Mouse (Mus musculus) embryonic facial prominence, embryonic 15.5 days (tissue): ENCODE results near the gene B4galt3. TPM values are rescaled to one million over a fixed set of nuclear protein-coding genes. Genes with fewer than 3 reads are reported as not detected.
A peak's percentile ranks its signal among the peaks of the same experiment; 100 is the strongest.

Source experiments
- ATAC-seq: fragments of 200-750 bp; cut with Nextera tagmentation; 2 replicates; pipeline ENCODE4 v1.8.0; 2017; ENCODE audit warnings: low read depth, moderate TSS enrichment; ENCODE audit not compliant: insufficient number of reproducible peaks, low FRiP score, low TSS enrichment
- H3K27ac ChIP-seq: fragments of 300-500 bp; sonication (generic); replicated peaks from 2 replicates; pipeline ENCODE4 v1.5.1; 2015; ENCODE audit warnings: mild to moderate bottlenecking, inconsistent platforms
- H3K27me3 ChIP-seq: fragments of 300-500 bp; sonication (generic); 2 replicates; pipeline ENCODE4 v1.6.1; 2015; ENCODE audit warnings: inconsistent platforms
- H3K36me3 ChIP-seq: fragments of 300-500 bp; sonication (generic); 2 replicates; pipeline ENCODE4 v1.6.1; 2015; ENCODE audit warnings: mild to moderate bottlenecking, inconsistent platforms
- H3K4me1 ChIP-seq: fragments of 300-500 bp; sonication (generic); 2 replicates; pipeline ENCODE4 v1.6.1; 2015; ENCODE audit warnings: inconsistent platforms
- H3K4me2 ChIP-seq: fragments of 300-500 bp; sonication (generic); replicated peaks from 2 replicates; pipeline ENCODE4 v1.6.1; 2015; ENCODE audit warnings: mild to moderate bottlenecking, inconsistent platforms
- H3K4me3 ChIP-seq: fragments of 300-500 bp; sonication (generic); replicated peaks from 2 replicates; pipeline ENCODE4 v1.5.1; 2015; ENCODE audit warnings: mild to moderate bottlenecking, inconsistent platforms
- H3K9ac ChIP-seq: fragments of 300-500 bp; sonication (generic); 2 replicates; pipeline ENCODE4 v1.6.1; 2015; ENCODE audit warnings: inconsistent platforms
- H3K9me3 ChIP-seq: fragments of 300-500 bp; sonication (generic); replicated peaks from 2 replicates; pipeline ENCODE4 v1.6.1; 2016; ENCODE audit warnings: inconsistent platforms
- WGBS: fragments of 180-500 bp; shearing (Covaris S2); methylation state at CpG from one replicate; pipeline ENCODE4 v1.1.7; 2015; 5-methylcytosine and 5-hydroxymethylcytosine counted together
- polyA plus RNA-seq: library from polyadenylated mRNA; unstranded; fragments of >200 nt; fragmentation: Nextera tagmentation; extraction: Ambion mirVana; gene quantifications from 2 replicates; pipeline ENCODE4 v1.2.1, GENCODE M21; 2015

The B4galt3 gene
- polyA plus RNA-seq, result 75.5 and 86.7 TPM in 2 replicates

GRCm38 (mm10) chr1:171269848-171270572 lies at the start of gene B4galt3:
Gene B4galt3 (plus strand): TSS chr1:171270328.
- peak within 1 kb of the TSS; percentile 83 for H3K4me3 ChIP-seq
- H3K4me2 ChIP-seq, result peak within 1 kb of the TSS; percentile 94
- peak; percentile 91 for ATAC-seq
- H3K27ac ChIP-seq, result peak within 1 kb of the TSS; percentile 79
- no peaks in the 10 kb centered on the region for H3K9me3 ChIP-seq
- peaks cover 22% of the 10 kb centered on the region for H3K4me1 ChIP-seq
- 2% methylated on average over 36 of the region's 36 CpGs for WGBS
- H3K9ac ChIP-seq, result peak within 1 kb of the TSS; percentile 65
- peaks cover 25% of the 10 kb centered on the region for H3K36me3 ChIP-seq
- H3K27me3 ChIP-seq, result no peaks in the 10 kb centered on the region

DNA sequence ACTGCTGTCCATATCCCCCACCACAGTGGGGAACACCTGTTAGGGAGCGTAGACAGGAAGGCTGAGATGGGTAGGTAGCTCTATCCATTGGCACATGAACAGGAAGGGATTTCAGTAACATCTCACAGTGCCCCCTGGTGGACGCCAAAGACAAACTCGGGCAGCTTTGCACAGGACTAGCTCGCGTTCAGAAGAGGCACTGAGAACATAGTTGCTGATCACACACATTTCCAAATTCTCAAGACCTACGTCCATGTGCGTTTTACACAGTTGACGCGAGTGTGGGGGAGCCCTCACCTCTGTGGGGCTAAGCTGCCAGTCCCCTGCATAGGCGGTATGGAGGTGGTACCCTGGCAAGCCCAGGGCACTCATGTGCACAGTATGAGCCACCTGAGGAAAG lies 49.3 kb upstream of the B4galt3 start:
- Histone ChIP-seq H3K27ac (no peak overlapping the region), H3K27me3 (no peaks in the 10 kb centered on the region), H3K4me1 (peaks cover 12% of the 10 kb centered on the region), H3K36me3 (peaks cover 14% of the 10 kb centered on the region; the same call in 1 of the 2 replicates), H3K4me3 (peak overlapping the region; percentile 72; the same call in 1 of the 2 replicates), H3K4me2 (peak overlapping the region; percentile 86), H3K9ac (no peak overlapping the region), H3K9me3 (no peaks in the 10 kb centered on the region)
- ATAC-seq, result no peak
- WGBS, result 4% methylated on average over 10 of the region's 10 CpGs

- WGBS, result 6% methylated on average over 22 of the region's 22 CpGs
- no peak for ATAC-seq
- H3K9me3 ChIP-seq, result no peaks in the 10 kb centered on the region
- no peak overlapping the region for H3K27ac ChIP-seq
- no peaks in the 10 kb centered on the region for H3K27me3 ChIP-seq
- H3K9ac ChIP-seq, result peak overlapping the region; percentile 31
- H3K4me1 ChIP-seq, result peaks cover 12% of the 10 kb centered on the region
- peak overlapping the region; percentile 72 for H3K4me3 ChIP-seq
- H3K36me3 ChIP-seq, result peaks cover 14% of the 10 kb centered on the region; the same call in 1 of the 2 replicates
- H3K4me2 ChIP-seq, result peak overlapping the region; percentile 86
These were observed 48.6 kb upstream of the B4galt3 start for GRCm38 (mm10) chr1:171221281-171222193.

GRCm38 (mm10) chr1:171222238-171223155 lies 47.6 kb upstream of the B4galt3 start, which contains the start of gene Tomm40l:
Gene Tomm40l (minus strand): TSS chr1:171222514.
- Histone ChIP-seq H3K4me3 (peak within 1 kb of the TSS; percentile 72), H3K9ac (peak within 1 kb of the TSS; percentile 31), H3K36me3 (peaks cover 14% of the 10 kb centered on the region; the same call in 1 of the 2 replicates), H3K4me1 (peaks cover 12% of the 10 kb centered on the region), H3K4me2 (peak within 1 kb of the TSS; percentile 86), H3K27ac (peak within 1 kb of the TSS; percentile 94), H3K27me3 (no peaks in the 10 kb centered on the region), H3K9me3 (no peaks in the 10 kb centered on the region)
- peak; percentile 97 for ATAC-seq
- under 1% methylated on average over 28 of the region's 28 CpGs for WGBS

- Histone ChIP-seq H3K4me3 (peak overlapping the region; percentile 72), H3K4me1 (peaks cover 12% of the 10 kb centered on the region), H3K36me3 (peaks cover 11% of the 10 kb centered on the region; the same call in 1 of the 2 replicates), H3K9me3 (no peaks in the 10 kb centered on the region), H3K27ac (peak overlapping the region; percentile 94), H3K9ac (no peak overlapping the region), H3K27me3 (no peaks in the 10 kb centered on the region), H3K4me2 (peak overlapping the region; percentile 86)
- 82% methylated on average over 6 of the region's 6 CpGs for WGBS
- ATAC-seq, result no peak
These were observed 47.0 kb upstream of the B4galt3 start for GRCm38 (mm10) chr1:171223168-171223567.

GRCm38 (mm10) chr1:171223796-171224195 lies 46.3 kb upstream of the B4galt3 start:
- H3K9me3 ChIP-seq, result no peaks in the 10 kb centered on the region
- no peak overlapping the region for H3K27ac ChIP-seq
- H3K4me1 ChIP-seq, result peaks cover 12% of the 10 kb centered on the region
- no peak overlapping the region for H3K4me3 ChIP-seq
- H3K36me3 ChIP-seq, result peaks cover 10% of the 10 kb centered on the region; the same call in 1 of the 2 replicates
- H3K27me3 ChIP-seq, result no peaks in the 10 kb centered on the region
- no peak overlapping the region for H3K4me2 ChIP-seq
- 79% methylated on average over 2 of the region's 2 CpGs for WGBS
- ATAC-seq, result no peak
- no peak overlapping the region for H3K9ac ChIP-seq

GRCm38 (mm10) chr1:171224857-171225256 lies 45.3 kb upstream of the B4galt3 start, which contains the start of gene Apoa2:
Gene Apoa2 (plus strand): TSS chr1:171225054.
- H3K27me3 ChIP-seq, result no peaks in the 10 kb centered on the region
- H3K9ac ChIP-seq, result no peak within 1 kb of the TSS

GRCm38 (mm10) chr1:171226780-171227179 lies 43.3 kb upstream of the B4galt3 start:
- Histone ChIP-seq H3K36me3 (no peaks in the 10 kb centered on the region), H3K9ac (no peak overlapping the region), H3K4me2 (no peak overlapping the region), H3K4me1 (peaks cover 13% of the 10 kb centered on the region), H3K27ac (no peak overlapping the region), H3K27me3 (no peaks in the 10 kb centered on the region), H3K9me3 (no peaks in the 10 kb centered on the region), H3K4me3 (no peak overlapping the region)
- no peak for ATAC-seq
- 57% methylated on average over 4 of the region's 4 CpGs for WGBS

More at GRCm38 (mm10) chr1:171224857-171225256, 45.3 kb upstream of the B4galt3 start, which contains the start of gene Apoa2:
- WGBS, result 76% methylated on average over 5 of the region's 5 CpGs
- peaks cover under 1% of the 10 kb centered on the region; the same call in 1 of the 2 replicates for H3K36me3 ChIP-seq
- no peak for ATAC-seq
- no peak within 1 kb of the TSS for H3K27ac ChIP-seq
- peaks cover 13% of the 10 kb centered on the region for H3K4me1 ChIP-seq
- H3K4me3 ChIP-seq, result no peak within 1 kb of the TSS
- H3K9me3 ChIP-seq, result no peaks in the 10 kb centered on the region
- no peak within 1 kb of the TSS for H3K4me2 ChIP-seq

DNA sequence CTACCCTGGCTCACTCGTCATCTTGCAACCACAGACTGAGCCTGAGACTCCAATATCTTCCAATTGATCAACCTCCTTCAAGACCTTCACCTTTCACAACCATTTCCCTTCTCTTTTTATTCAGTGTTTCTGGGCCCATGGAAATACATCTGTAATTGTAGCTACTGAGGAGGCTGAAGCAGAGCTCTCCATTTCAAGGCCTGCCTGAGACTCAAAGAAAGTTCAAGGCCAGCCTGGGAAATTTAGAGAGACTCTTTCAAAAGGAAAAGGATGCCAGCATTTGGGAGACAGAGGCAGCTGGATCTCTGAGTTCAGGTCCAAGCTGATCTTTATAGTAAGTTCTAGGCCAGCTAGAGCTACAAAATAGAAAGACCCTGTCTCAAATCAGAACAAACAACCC lies 42.2 kb upstream of the B4galt3 start:
- no peaks in the 10 kb centered on the region for H3K27me3 ChIP-seq
- H3K4me3 ChIP-seq, result no peak overlapping the region
- no peaks in the 10 kb centered on the region for H3K9me3 ChIP-seq
- WGBS, result 100% methylated on average over 1 of the region's 1 CpGs
- H3K27ac ChIP-seq, result no peak overlapping the region
- H3K9ac ChIP-seq, result no peak overlapping the region
- ATAC-seq, result no peak
- no peaks in the 10 kb centered on the region for H3K36me3 ChIP-seq
- no peak overlapping the region for H3K4me2 ChIP-seq
- H3K4me1 ChIP-seq, result peaks cover 10% of the 10 kb centered on the region; the same call in 1 of the 2 replicates

- Histone ChIP-seq H3K9me3 (no peaks in the 10 kb centered on the region), H3K4me3 (no peak overlapping the region), H3K27me3 (no peaks in the 10 kb centered on the region), H3K9ac (no peak overlapping the region), H3K4me1 (peaks cover 10% of the 10 kb centered on the region; the same call in 1 of the 2 replicates), H3K4me2 (no peak overlapping the region), H3K27ac (no peak overlapping the region), H3K36me3 (peaks cover 15% of the 10 kb centered on the region)
- no peak for ATAC-seq
- 43% methylated on average over 6 of the region's 6 CpGs for WGBS
These were observed 40.4 kb upstream of the B4galt3 start for GRCm38 (mm10) chr1:171229750-171230149.
